Mouse (Mus musculus): ENCODE data around the gene Pcif1.

DNA sequence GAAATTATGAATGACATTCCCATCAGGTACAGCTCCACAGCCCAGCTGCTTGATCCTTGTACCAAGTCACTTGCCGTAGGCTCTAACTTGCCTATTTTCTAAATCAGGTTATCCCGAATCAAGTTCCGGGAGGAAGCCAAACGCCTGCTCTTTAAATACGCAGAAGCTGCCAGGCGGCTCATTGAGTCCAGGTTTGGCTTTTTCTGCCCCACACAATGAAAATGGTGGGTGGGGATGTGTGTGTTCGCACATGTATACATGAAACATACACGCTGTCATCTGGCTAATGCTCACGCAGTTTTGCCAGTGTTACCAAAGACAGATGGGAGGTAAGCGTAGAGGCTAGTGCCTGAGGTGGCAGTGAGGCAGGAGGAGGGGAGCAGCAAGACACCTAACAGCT, 7.5 kb downstream of the Pcif1 start:
- TF ChIP-seq CTCF (IDR thresholded peaks at IDR 0.05; ENCODE audit: low read depth, low read length) (no peak), GATA1 (IDR thresholded peaks at IDR 0.05; ENCODE audit: borderline replicate concordance, low read length) (no peak)

Measured in G1E (cell line).